Mouse (Mus musculus): Measurements from ENCODE around the gene H2-D1.
"Not testable (repeated sequence)": the region's sequence is repeated elsewhere in the genome, so short reads cannot be mapped to it uniquely, and the experiment has no call there.

H2-D1 gene

GRCm38 (mm10) chr17:35262664-35263522 lies at the start of gene H2-D1:
Gene H2-D1, plus strand, starts transcription at chr17:35262730.
- peak; percentile 83 to 92 for DNase-seq (ENCODE audit: low spot score in 2 of 2)

GRCm38 (mm10) chr17:35213071-35213470 lies 49.5 kb upstream of the H2-D1 start:
- no peak for DNase-seq (ENCODE audit: low spot score in 2 of 2)

GRCm38 (mm10) chr17:35218516-35219193 lies 43.9 kb upstream of the H2-D1 start:
- DNase-seq (ENCODE audit: low spot score in 2 of 2): no peak

- no peak for DNase-seq (ENCODE audit: low spot score in 2 of 2)
Observed at GRCm38 (mm10) chr17:35219601-35220041, 42.9 kb upstream of the H2-D1 start.

GRCm38 (mm10) chr17:35220156-35220952 lies 42.2 kb upstream of the H2-D1 start, which contains the start of gene Gm16181:
Gene Gm16181, plus strand, starts transcription at chr17:35220834.
- DNase-seq (ENCODE audit: low spot score in 2 of 2): no peak

- DNase-seq (ENCODE audit: low spot score in 2 of 2): no peak
Observed at GRCm38 (mm10) chr17:35222299-35222698, 40.2 kb upstream of the H2-D1 start.

DNA sequence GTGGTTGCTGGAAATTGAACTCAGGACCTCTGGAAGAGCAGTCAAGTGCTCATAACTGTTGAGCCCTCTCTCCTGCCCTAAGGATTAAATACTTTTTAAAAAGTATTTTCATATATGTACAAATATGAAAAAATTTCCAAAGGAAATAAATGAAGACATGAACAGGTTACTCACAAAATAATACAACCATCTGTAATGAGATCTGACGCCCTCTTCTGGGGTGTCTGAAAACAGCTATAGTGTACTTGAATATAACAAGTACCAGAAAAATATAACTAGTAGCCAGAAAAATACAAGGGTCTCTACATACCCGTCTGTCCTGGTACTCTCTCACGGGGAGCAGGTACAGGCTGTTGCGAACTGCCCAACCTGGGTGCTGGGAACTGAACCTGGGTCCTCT lies 37.9 kb upstream of the H2-D1 start:
- no peak for DNase-seq (ENCODE audit: low spot score in 2 of 2)

GRCm38 (mm10) chr17:35225456-35225855 lies 37.1 kb upstream of the H2-D1 start:
- DNase-seq (ENCODE audit: low spot score in 2 of 2): no peak

GRCm38 (mm10) chr17:35226561-35227046 lies 35.9 kb upstream of the H2-D1 start:
- no peak for DNase-seq (ENCODE audit: low spot score in 2 of 2)

DNA sequence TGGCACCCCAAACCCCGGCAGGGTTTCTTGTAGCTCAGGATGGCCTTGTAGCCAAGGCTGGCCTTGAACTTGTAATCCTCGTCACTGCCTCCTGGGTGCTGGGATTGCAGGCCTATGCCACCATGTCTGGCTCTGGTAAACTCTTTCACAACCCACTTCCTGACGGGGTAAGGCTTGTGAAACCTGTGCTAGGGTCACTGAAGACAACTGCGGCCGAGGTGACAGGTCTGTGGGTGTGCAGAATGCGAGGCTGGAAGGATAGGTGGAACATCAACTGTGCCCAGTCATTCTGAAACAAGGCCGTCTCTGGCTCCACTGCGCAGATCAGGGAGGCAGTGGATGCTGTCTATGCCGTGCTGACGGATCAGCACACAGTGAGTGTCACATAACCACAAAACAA lies 31.5 kb upstream of the H2-D1 start:
- DNase-seq (ENCODE audit: low spot score in 2 of 2): no peak

DNA sequence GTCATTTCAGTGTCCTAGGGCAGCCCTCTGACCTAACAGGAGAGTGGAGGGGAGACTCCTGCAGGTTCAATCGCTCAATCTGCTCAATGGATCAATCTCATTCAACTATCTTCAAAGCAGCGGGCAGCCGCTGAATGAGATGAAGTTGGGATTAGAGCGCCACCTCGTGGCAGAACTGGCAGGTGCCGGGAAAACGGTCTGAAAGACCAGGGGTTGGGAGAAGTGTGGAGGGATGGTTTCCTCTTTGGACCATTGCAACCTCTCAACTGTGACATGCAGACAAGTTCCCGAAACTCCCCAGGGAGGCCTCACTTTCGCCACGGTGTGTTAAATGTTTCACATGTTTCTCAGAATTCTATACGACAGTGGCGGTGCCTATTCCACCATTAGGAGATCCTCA lies 30.5 kb upstream of the H2-D1 start:
- DNase-seq (ENCODE audit: low spot score in 2 of 2): peak in 1 of 2 experiments; percentile 87

DNA sequence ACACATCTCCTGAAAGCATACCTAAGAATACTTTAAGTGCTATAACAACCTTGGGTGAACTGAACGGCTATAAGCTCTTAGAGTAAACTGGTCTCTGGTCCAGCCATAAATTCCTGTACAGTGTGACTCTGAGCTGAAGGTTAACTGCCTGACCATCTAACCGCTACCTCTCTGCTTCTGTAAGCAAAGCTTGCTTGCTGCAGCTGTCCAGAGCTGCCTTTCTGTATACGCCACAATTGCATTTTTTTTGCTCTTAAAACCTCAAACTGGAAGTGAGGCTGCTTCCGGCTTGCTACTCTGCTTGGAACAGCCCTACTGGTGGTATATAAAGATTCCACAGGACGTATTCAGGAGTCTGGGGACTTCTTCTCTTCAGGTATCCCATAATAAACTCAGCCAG lies 29.9 kb upstream of the H2-D1 start:
- no peak for DNase-seq (ENCODE audit: low spot score in 2 of 2)

GRCm38 (mm10) chr17:35233114-35233980 lies 29.2 kb upstream of the H2-D1 start, which contains the start of gene Atp6v1g2:
Gene Atp6v1g2, plus strand, starts transcription at chr17:35233660.
- DNase-seq (ENCODE audit: low spot score in 2 of 2): no peak

DNA sequence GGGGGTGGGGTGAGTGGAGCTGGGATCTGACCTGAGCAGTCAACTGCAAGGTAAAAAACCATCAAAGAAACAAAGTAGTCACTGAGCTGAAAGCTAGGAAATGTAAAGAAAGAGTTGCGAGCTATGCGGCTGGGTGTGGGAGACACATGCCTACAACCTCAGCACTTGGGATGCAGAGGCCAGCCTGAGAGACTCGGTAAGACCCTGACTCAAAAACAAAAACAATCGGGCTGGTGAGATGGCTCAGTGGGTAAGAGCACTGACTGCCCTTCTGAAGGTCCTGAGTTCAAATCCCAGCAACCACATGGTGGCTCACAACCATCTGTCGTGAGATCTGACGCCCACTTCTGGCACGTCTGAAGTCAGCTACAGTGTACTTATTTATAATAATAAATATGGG lies 28.4 kb upstream of the H2-D1 start:
- not testable (repeated sequence) for DNase-seq (ENCODE audit: low spot score in 2 of 2)

GRCm38 (mm10) chr17:35234903-35235302 lies 27.6 kb upstream of the H2-D1 start:
- DNase-seq (ENCODE audit: low spot score in 2 of 2): no peak

DNA sequence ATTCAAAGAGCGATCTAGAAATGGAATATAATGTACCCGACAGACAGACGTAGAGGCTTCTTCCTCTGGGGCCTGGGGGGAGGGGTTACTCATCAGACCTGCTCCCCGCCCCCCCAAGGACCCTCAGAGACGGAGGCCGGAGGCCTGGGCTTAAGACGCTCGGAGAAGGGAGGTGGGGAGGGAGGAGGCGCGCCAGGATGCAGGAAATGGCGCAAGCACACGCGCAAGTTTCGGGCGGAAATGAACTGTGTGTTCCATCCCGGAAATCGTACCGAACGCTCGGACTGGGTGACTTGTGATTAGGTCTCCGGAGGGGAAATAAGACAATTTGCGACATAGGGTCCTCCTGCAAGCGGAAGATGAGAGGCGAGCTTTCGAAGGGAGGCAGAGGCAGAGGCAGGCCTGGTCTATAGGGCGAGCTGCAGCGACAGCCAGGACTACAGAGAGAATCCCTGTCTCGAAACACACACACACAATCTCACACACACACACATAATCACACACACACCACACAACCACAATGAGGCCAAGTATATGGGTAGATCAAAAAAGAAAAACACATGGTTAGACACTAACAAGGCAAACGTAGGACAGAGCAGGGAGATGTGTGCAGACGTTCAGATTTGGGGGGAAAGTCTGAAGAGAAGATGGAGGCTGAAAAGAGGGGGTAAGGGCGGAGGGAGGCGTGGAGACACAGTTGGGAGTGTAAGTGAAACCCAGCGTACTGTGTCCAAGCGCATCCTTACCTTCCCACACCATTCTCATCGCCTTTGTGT lies 26.7 kb upstream of the H2-D1 start, which contains the start of gene Nfkbil1:
TSS of gene Nfkbil1 (minus strand) at position 179 of the 776 bp plus-strand sequence.
- peak; percentile 85 to 90 for DNase-seq (ENCODE audit: low spot score in 2 of 2)

GRCm38 (mm10) chr17:35236390-35236746 lies 26.2 kb upstream of the H2-D1 start:
- peak; percentile 97 to 100 for DNase-seq (ENCODE audit: low spot score in 2 of 2)

GRCm38 (mm10) chr17:35236996-35237395 lies 25.5 kb upstream of the H2-D1 start:
- DNase-seq (ENCODE audit: low spot score in 2 of 2): no peak

DNA sequence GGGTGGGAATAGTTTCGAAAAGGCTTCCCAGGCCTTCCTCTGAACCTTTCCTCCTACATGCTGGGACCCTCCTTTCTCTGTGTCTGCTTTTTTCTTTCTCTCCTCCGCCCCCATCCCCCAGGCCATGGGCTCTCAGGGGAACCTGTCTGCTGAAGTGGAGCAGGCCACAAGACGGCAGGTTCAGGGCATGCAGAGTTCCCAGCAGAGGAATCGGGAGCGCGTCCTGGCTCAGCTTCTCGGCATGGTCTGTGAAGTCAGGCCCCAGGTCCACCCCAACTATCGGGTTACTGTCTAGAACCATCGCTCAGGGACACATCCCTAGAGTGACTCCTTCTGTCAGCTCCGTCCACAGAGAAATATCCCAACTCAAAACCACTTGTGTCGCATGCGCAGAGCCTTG lies 25.0 kb upstream of the H2-D1 start:
- no peak for DNase-seq (ENCODE audit: low spot score in 2 of 2)

- no peak for DNase-seq (ENCODE audit: low spot score in 2 of 2)
Observed at GRCm38 (mm10) chr17:35239700-35240099, 22.8 kb upstream of the H2-D1 start.
